In genomic region chr8:88270086-88270485, GRCm38 (mm10) we compare ENCODE assay signal across 23 mouse cellular contexts. TPM values are rescaled to one million over a fixed set of nuclear protein-coding genes. Genes with fewer than 3 reads are reported as not detected.
DNase-seq lines count a peak whose midpoint lies in the region; ATAC-seq and TF ChIP-seq lines count a peak whose summit lies in the region.
"Had no signal": no experiment of that assay in that cellular context is flagged by ENCODE, and none has a peak within 500 bp of the region (broad histone marks: within the 10 kb centered on the region; RNA-seq: fewer than 3 reads in every experiment).

No protein-coding gene starts in this region.

- in situ Hi-C loops in CH12.LX (cut with MboI; ENCODE audit: low pct_ligation_motif_present, low pct_unique_long_range_greater_than_20kb, low sequenced_read_pairs) = loop anchor here (5.0 to 25.0 kb wide), 3 partner anchors 42 to 342 kb away; no protein-coding TSS in a partner anchor

- no peak overlapping the region for H3K4me2 ChIP-seq in kidney, postnatal 0 days (ENCODE audit: low read length)
- H3K4me2 ChIP-seq in CH12.LX (ENCODE audit: insufficient read depth, low read depth, poor library complexity, severe bottlenecking) = no peak overlapping the region
- H3K4me2 ChIP-seq: forebrain, embryonic 12.5 days; heart, embryonic 15.5 days; hindbrain, embryonic 15.5 days; limb, embryonic 15.5 days; midbrain, embryonic 15.5 days had no signal

- 0 out of 2 replicates have a peak, but pooled peaks cover 5% of the 10 kb centered on the region for H3K27me3 ChIP-seq in kidney, postnatal 0 days (ENCODE audit: insufficient read depth, low read length)
- no peaks in the 10 kb centered on the region for H3K27me3 ChIP-seq in CH12.LX (replicated peaks)

- TF ChIP-seq POLR2A in CH12.LX (IDR thresholded peaks at IDR 0.05; ENCODE audit: low read depth, low read length) = no peak

- no peak overlapping the region for H3K4me3 ChIP-seq in kidney, postnatal 0 days (replicated peaks; ENCODE audit: low read depth, low read length)
- H3K4me3 ChIP-seq in CH12.LX (replicated peaks in 1 of 3; ENCODE audit: low read depth in 2 of 3, low read length in 2 of 3, poor library complexity in 1 of 3) = no peak overlapping the region
- H3K4me3 ChIP-seq: forebrain, embryonic 12.5 days; heart, embryonic 15.5 days; hindbrain, embryonic 15.5 days; limb, embryonic 15.5 days; midbrain, embryonic 15.5 days had no signal

- no peak for DNase-seq in kidney, postnatal 0 days (ENCODE audit: low spot score)
- no peak for DNase-seq in kidney, adult 11 months
- DNase-seq in A20 (ENCODE audit: low read depth, low spot score) (peak; percentile 19), CH12.LX (ENCODE audit: extremely low read depth) (no peak), R1 (ENCODE audit: low read depth, low spot score) (peak; percentile 48)
- DNase-seq in gastrocnemius, postnatal 4 days (ENCODE audit: low spot score in 2 of 2) = no peak
- DNase-seq in gastrocnemius, adult 8-10 months (ENCODE audit: low spot score in 2 of 2) = no peak
- no peak for DNase-seq in yolk sac, embryonic 10.5 days (ENCODE audit: low spot score)
- DNase-seq: adrenal gland, postnatal 36 days; cerebellum, adult 11-12 months; cerebellum, postnatal 10 days; gastrocnemius, postnatal 36 days; heart, postnatal 4 days; kidney, adult 18-20 months; layer of hippocampus, adult 9-11 months; left cerebral cortex, postnatal 4 days; lung, adult 18-20 months; lung, postnatal 4 days had no signal

- WGBS in kidney, postnatal 0 days = 74% methylated on average over 3 of the region's 3 CpGs

- dilution Hi-C loops in CH12.LX (cut with MboI; ENCODE audit: extremely low pct_ligation_motif_present, extremely low pct_unique_long_range_greater_than_20kb, low sequenced_read_pairs) = no loop called here

- TF ChIP-seq CTCF in kidney, postnatal 0 days (IDR thresholded peaks at IDR 0.05; ENCODE audit: low read depth) = 0 out of 2 replicates have a peak, but pooled peaks have one; percentile 3
- 0 out of 4 replicates have a peak, but pooled peaks have one; percentile 15 to 17 for TF ChIP-seq CTCF in CH12.LX (conservative IDR thresholded peaks at IDR 0.05 in 1 of 2, IDR thresholded peaks at IDR 0.05 in 1 of 2; ENCODE audit: low read depth in 2 of 2, low read length in 2 of 2)

- no peak overlapping the region for H3K27ac ChIP-seq in kidney, postnatal 0 days
- H3K27ac ChIP-seq in CH12.LX (ENCODE audit: insufficient read depth, low read depth) = no peak overlapping the region
- H3K27ac ChIP-seq: forebrain, embryonic 12.5 days; heart, embryonic 15.5 days; hindbrain, embryonic 15.5 days; limb, embryonic 15.5 days; midbrain, embryonic 15.5 days had no signal

- no peaks in the 10 kb centered on the region for H3K36me3 ChIP-seq in kidney, postnatal 0 days (ENCODE audit: insufficient read depth, low read length)
- no peaks in the 10 kb centered on the region for H3K36me3 ChIP-seq in CH12.LX (replicated peaks in 1 of 2; ENCODE audit: control insufficient read depth in 1 of 2, insufficient read depth in 1 of 2, low read length in 1 of 2)
- H3K36me3 ChIP-seq: forebrain, embryonic 12.5 days; heart, embryonic 15.5 days; hindbrain, embryonic 15.5 days; limb, embryonic 15.5 days; midbrain, embryonic 15.5 days had no signal

- no peak overlapping the region for H3K9ac ChIP-seq in kidney, postnatal 0 days (ENCODE audit: low read depth, low read length)
- H3K9ac ChIP-seq in CH12.LX (ENCODE audit: insufficient read depth, low read depth) = no peak overlapping the region
- H3K9ac ChIP-seq: forebrain, embryonic 12.5 days; heart, embryonic 15.5 days; hindbrain, embryonic 15.5 days; limb, embryonic 15.5 days; midbrain, embryonic 15.5 days had no signal

- no peaks in the 10 kb centered on the region for H3K9me3 ChIP-seq in kidney, postnatal 0 days (replicated peaks; ENCODE audit: low read length)
- no peaks in the 10 kb centered on the region for H3K9me3 ChIP-seq in CH12.LX (replicated peaks; ENCODE audit: low read length)
- H3K9me3 ChIP-seq: forebrain, embryonic 12.5 days; heart, embryonic 15.5 days; hindbrain, embryonic 15.5 days; limb, embryonic 15.5 days; midbrain, embryonic 15.5 days had no signal

- TF ChIP-seq RAD21 in CH12.LX (IDR thresholded peaks at IDR 0.05; ENCODE audit: low read depth, low read length) = no peak

- H3K4me1 ChIP-seq in kidney, postnatal 0 days (replicated peaks; ENCODE audit: insufficient read depth, low read length) = no peaks in the 10 kb centered on the region; the same call in none of the 2 replicates
- H3K4me1 ChIP-seq in CH12.LX (ENCODE audit: control insufficient read depth in 1 of 2, insufficient read depth in 2 of 2) = peaks cover 11 to 41% of the 10 kb centered on the region in 2 experiments; a peak in 3 of 4 replicates

- TF ChIP-seq EP300 in CH12.LX (IDR thresholded peaks at IDR 0.05; ENCODE audit: low read length) = no peak

- no peak for ATAC-seq in kidney, postnatal 0 days (replicated peaks; ENCODE audit: low FRiP score, low read depth)
- ATAC-seq: midbrain, embryonic 15.5 days had no signal

- H3K79me2 ChIP-seq in CH12.LX (replicated peaks; ENCODE audit: control insufficient read depth, extremely low read depth, insufficient read depth, poor library complexity, severe bottlenecking) = no peaks in the 10 kb centered on the region

TF ChIP-seq in CH12.LX, 34 proteins besides CTCF, POLR2A, EP300 and RAD21:
- TF ChIP-seq KAT2A (IDR thresholded peaks at IDR 0.05; ENCODE audit: insufficient replicate concordance, low read length) (no peak), ZC3H11A (IDR thresholded peaks at IDR 0.05; ENCODE audit: low read depth, low read length) (no peak), MAX (IDR thresholded peaks at IDR 0.05; ENCODE audit: low read length) (no peak), ZMIZ1 (IDR thresholded peaks at IDR 0.05; ENCODE audit: low read depth, low read length) (no peak)

RNA-seq across cellular contexts. Expression of gene Adcy7, which starts 2.1 kb away (rescaled TPM):
- 4.3 TPM in 2 replicates for polyA plus RNA-seq in kidney, postnatal 0 days (2015; fragmentation: Nextera tagmentation; extraction: Ambion mirVana)
- total RNA-seq in CH12.LX (2012; rRNA removed) (25.7 and 25.9 TPM in 2 replicates), CH12.LX (2014; rRNA removed) (25.5 and 27.0 TPM in 2 replicates)
- 28.5 and 28.8 TPM in 2 replicates for polyA plus RNA-seq in CH12.LX (2012; ENCODE audit: insufficient read length, low read depth)
- total RNA-seq in gastrocnemius, postnatal 4 days (2021) = 10 to 100 TPM; 16.8 to 22.7 TPM
- 1 to 10 TPM; 1.2 to 2.8 (median 1.7) TPM for total RNA-seq in gastrocnemius, adult 8-10 months (2022)

Comparison
In these comparisons a context has a peak if more than half of its experiments do, and no peak if none do; other contexts are left out.
1. RNA of gene Adcy7, which starts 2.1 kb away (total RNA-seq): 25.5 to 27.0 TPM in CH12.LX and 16.8 to 22.7 TPM in gastrocnemius, postnatal 4 days; 1.2 to 2.8 TPM in gastrocnemius, adult 8-10 months; every median in the first group is over 4 times any median in the second.
2. DNase-seq: peak in A20 (single experiment) and R1 (single experiment); none in kidney, postnatal 0 days (single experiment), kidney, adult 11 months (single experiment), CH12.LX (single experiment), gastrocnemius, postnatal 4 days (0 of 2), gastrocnemius, adult 8-10 months (0 of 2) and yolk sac, embryonic 10.5 days (single experiment).